Mouse (Mus musculus) liver, adult 2 months (tissue): ENCODE results near the gene Grik5. TPM values are rescaled to one million over a fixed set of nuclear protein-coding genes. Genes with fewer than 3 reads are reported as not detected.
A peak's percentile ranks its signal among the peaks of the same experiment; 100 is the strongest.

Source experiments
- DNase-seq: peaks from one replicate; pipeline ENCODE4 v3.0.0-alpha.2; 2011; ENCODE audit warnings: low read depth, low spot score; ENCODE audit errors: extremely low read depth
- H3K27ac ChIP-seq: fragments of 200-500 bp; replicated peaks from 2 replicates; pipeline ENCODE4 v1.5.1; 2012; ENCODE audit warnings: low read depth, mild to moderate bottlenecking, control low read depth, inconsistent platforms, low read length; ENCODE audit not compliant: insufficient read depth
- H3K27me3 ChIP-seq: fragments of 200-500 bp; 2 replicates; pipeline ENCODE4 v1.6.1; 2012; ENCODE audit warnings: mild to moderate bottlenecking, moderate library complexity, low read length, inconsistent platforms; ENCODE audit not compliant: control insufficient read depth, insufficient read depth
- H3K36me3 ChIP-seq: fragments of 200-500 bp; 2 replicates; pipeline ENCODE4 v1.6.1; 2012; ENCODE audit warnings: low read length, inconsistent platforms; ENCODE audit not compliant: control insufficient read depth, insufficient read depth
- H3K4me1 ChIP-seq: fragments of 200-500 bp; 2 replicates; pipeline ENCODE4 v1.6.1; 2011; ENCODE audit warnings: low read length; ENCODE audit not compliant: control insufficient read depth, insufficient read depth
- H3K4me3 ChIP-seq: fragments of 200-500 bp; 2 replicates; pipeline ENCODE4 v1.5.1; 2011; ENCODE audit warnings: low read depth, mild to moderate bottlenecking, control low read depth, low read length, moderate library complexity; ENCODE audit not compliant: insufficient read depth
- H3K79me2 ChIP-seq: fragments of 200-500 bp; 2 replicates; pipeline ENCODE4 v1.6.1; 2012; ENCODE audit warnings: inconsistent platforms, mild to moderate bottlenecking, low read length, moderate library complexity; ENCODE audit not compliant: control insufficient read depth, insufficient read depth
- H3K9ac ChIP-seq: fragments of 200-500 bp; 2 replicates; pipeline ENCODE4 v1.6.1; 2012; ENCODE audit warnings: low read depth, mild to moderate bottlenecking, control low read depth, inconsistent platforms, low read length
- CTCF ChIP-seq: fragments of 200-500 bp; IDR thresholded peaks from 2 replicates; pipeline ENCODE4 v1.5.1; 2011; ENCODE audit warnings: low read depth, low read length, control low read depth
- POLR2A ChIP-seq: fragments of 200-500 bp; IDR thresholded peaks from 2 replicates; pipeline ENCODE4 v1.6.1; 2011; ENCODE audit warnings: low read length, control low read depth; ENCODE audit not compliant: insufficient read depth; ENCODE audit errors: extremely low read depth
- WGBS: fragments of 180-500 bp; shearing (Covaris S2); methylation state at CpG from one replicate; pipeline ENCODE4 v1.1.7; 2018; 5-methylcytosine and 5-hydroxymethylcytosine counted together
- polyA plus RNA-seq: library from polyadenylated mRNA; depleted of rRNA; stranded (reverse); fragments of >200 nt; gene quantifications from 2 replicates; pipeline ENCODE4 v1.2.3, GENCODE M21; 2012
- total RNA-seq: library from RNA; depleted of rRNA; stranded (reverse); fragments of >200 nt; gene quantifications from 2 replicates; pipeline ENCODE4 v1.2.3, GENCODE M21; 2014

Gene Grik5
- total and polyA plus RNA-seq, 2 experiments, result 2.4 to 14.0 TPM

- 75% methylated on average over 14 of the region's 14 CpGs for WGBS
- no peak for DNase-seq
- TF ChIP-seq POLR2A (no peak), CTCF (no peak)
Observed at GRCm38 (mm10) chr7:24987941-24988340, 84.2 kb downstream of the Grik5 start.

GRCm38 (mm10) chr7:24985799-24986198, 86.3 kb downstream of the Grik5 start:
- Histone ChIP-seq H3K79me2 (no peaks in the 10 kb centered on the region), H3K4me3 (no peak overlapping the region), H3K36me3 (no peaks in the 10 kb centered on the region), H3K27ac (no peak overlapping the region), H3K9ac (no peak overlapping the region), H3K4me1 (no peaks in the 10 kb centered on the region), H3K27me3 (no peaks in the 10 kb centered on the region)
- 72% methylated on average over 5 of the region's 5 CpGs for WGBS
- TF ChIP-seq CTCF, result peak; percentile 13; the same call in 1 of the 2 replicates
- TF ChIP-seq POLR2A, result no peak
- DNase-seq, result no peak

More at GRCm38 (mm10) chr7:24987941-24988340, 84.2 kb downstream of the Grik5 start:
- Histone ChIP-seq H3K79me2 (no peaks in the 10 kb centered on the region), H3K4me1 (no peaks in the 10 kb centered on the region), H3K27ac (no peak overlapping the region), H3K4me3 (no peak overlapping the region), H3K9ac (no peak overlapping the region), H3K27me3 (no peaks in the 10 kb centered on the region), H3K36me3 (no peaks in the 10 kb centered on the region)

- Histone ChIP-seq H3K4me1 (no peaks in the 10 kb centered on the region), H3K27me3 (no peaks in the 10 kb centered on the region)
Observed at GRCm38 (mm10) chr7:24984307-24984706, 87.8 kb downstream of the Grik5 start.

GRCm38 (mm10) chr7:24983396-24983795, 88.8 kb downstream of the Grik5 start:
- 74% methylated on average over 5 of the region's 5 CpGs for WGBS
- no peak for DNase-seq
- no peak overlapping the region for H3K9ac ChIP-seq
- no peaks in the 10 kb centered on the region for H3K27me3 ChIP-seq
- no peak overlapping the region for H3K4me3 ChIP-seq
- no peaks in the 10 kb centered on the region for H3K79me2 ChIP-seq
- H3K4me1 ChIP-seq, result no peaks in the 10 kb centered on the region
- H3K27ac ChIP-seq, result no peak overlapping the region
- TF ChIP-seq POLR2A (no peak), CTCF (no peak)
- no peaks in the 10 kb centered on the region for H3K36me3 ChIP-seq

More at GRCm38 (mm10) chr7:24984307-24984706, 87.8 kb downstream of the Grik5 start:
- DNase-seq, result no peak
- Histone ChIP-seq H3K79me2 (no peaks in the 10 kb centered on the region), H3K9ac (no peak overlapping the region), H3K27ac (no peak overlapping the region), H3K4me3 (no peak overlapping the region), H3K36me3 (no peaks in the 10 kb centered on the region)
- no peak; the same call in 1 of the 2 replicates for TF ChIP-seq CTCF
- TF ChIP-seq POLR2A, result no peak
- WGBS, result 85% methylated on average over 2 of the region's 2 CpGs

- no peak overlapping the region for H3K9ac ChIP-seq
- DNase-seq, result no peak
- no peaks in the 10 kb centered on the region for H3K79me2 ChIP-seq
- TF ChIP-seq CTCF (no peak), POLR2A (no peak)
- H3K4me3 ChIP-seq, result no peak overlapping the region
- H3K27ac ChIP-seq, result no peak overlapping the region
- H3K36me3 ChIP-seq, result no peaks in the 10 kb centered on the region
- H3K4me1 ChIP-seq, result no peaks in the 10 kb centered on the region
- WGBS, result 83% methylated on average over 7 of the region's 7 CpGs
- H3K27me3 ChIP-seq, result no peaks in the 10 kb centered on the region
Observed at GRCm38 (mm10) chr7:24980439-24980838, 91.7 kb downstream of the Grik5 start.

- no peak for DNase-seq
- H3K27me3 ChIP-seq, result no peaks in the 10 kb centered on the region
- no peaks in the 10 kb centered on the region for H3K36me3 ChIP-seq
- WGBS, result 70% methylated on average over 7 of the region's 7 CpGs
- no peak for TF ChIP-seq POLR2A
- no peak for TF ChIP-seq CTCF
- H3K9ac ChIP-seq, result no peak overlapping the region
- H3K4me1 ChIP-seq, result no peaks in the 10 kb centered on the region
- no peak overlapping the region for H3K27ac ChIP-seq
- H3K4me3 ChIP-seq, result no peak overlapping the region
- no peaks in the 10 kb centered on the region for H3K79me2 ChIP-seq
Observed at GRCm38 (mm10) chr7:24978781-24979180, 93.4 kb downstream of the Grik5 start.
